Mouse (Mus musculus): Measurements from ENCODE around the gene Cnksr3. TPM values are rescaled to one million over a fixed set of nuclear protein-coding genes. Genes with fewer than 3 reads are reported as not detected.

Gene Cnksr3
- polyA plus RNA-seq, 1 experiment from 2014 or later: 8.4 TPM

DNA sequence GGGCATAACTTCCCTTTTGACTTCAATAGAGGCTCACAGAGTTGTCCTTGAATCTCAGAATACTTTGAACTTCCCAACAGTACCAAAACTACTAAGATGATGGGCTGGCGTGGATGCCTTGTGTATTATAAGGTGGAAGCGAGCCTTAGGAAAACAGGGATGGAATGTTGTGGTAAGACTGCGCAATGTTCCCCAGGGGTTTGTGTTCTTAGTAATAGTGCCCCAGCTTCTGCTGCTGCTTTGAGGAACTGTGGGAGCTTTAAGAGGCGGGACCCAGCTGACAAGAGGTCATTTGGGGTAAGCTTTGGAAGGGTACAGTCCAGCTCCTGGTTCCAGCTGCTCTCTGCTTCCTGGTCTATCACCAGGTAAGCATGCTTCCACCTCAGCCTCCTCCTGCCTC, 89.7 kb downstream of the Cnksr3 start:
- no peaks in the 10 kb centered on the region for H3K27me3 ChIP-seq (ENCODE audit: control insufficient read depth, insufficient read depth, low read length)
- H3K27ac ChIP-seq (ENCODE audit: low read length): no peak overlapping the region

DNA sequence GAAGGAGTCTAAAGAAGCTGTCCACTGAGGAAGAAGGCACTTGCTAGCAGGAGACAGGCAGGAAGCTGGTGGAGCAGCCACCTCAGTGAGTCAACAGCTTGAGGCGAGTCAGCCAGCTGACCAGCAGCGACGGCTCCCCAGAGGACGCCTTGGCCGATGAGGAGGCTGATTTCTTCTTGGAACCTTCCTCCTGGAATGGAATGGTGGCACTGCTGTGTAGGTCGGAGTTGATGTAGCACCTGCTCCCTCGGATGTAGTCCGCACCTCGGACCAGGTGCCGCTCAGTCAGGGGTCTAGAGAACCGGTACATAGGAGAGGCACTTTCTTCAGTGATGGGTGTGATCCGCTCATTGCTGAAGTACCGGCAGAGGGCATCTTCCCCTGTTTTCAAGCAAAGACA, 91.8 kb downstream of the Cnksr3 start:
- H3K4me2 ChIP-seq (ENCODE audit: low read depth, low read length): no peak overlapping the region
- H3K36me3 ChIP-seq (ENCODE audit: control insufficient read depth, insufficient read depth): peaks cover 11% of the 10 kb centered on the region
- no peaks in the 10 kb centered on the region for H3K27me3 ChIP-seq (ENCODE audit: control insufficient read depth, insufficient read depth, low read length)
- H3K27ac ChIP-seq (ENCODE audit: low read length): no peak overlapping the region
- H3K9ac ChIP-seq (ENCODE audit: low read length): no peak overlapping the region
- no peak for ATAC-seq (replicated peaks; ENCODE audit: extremely low read depth, insufficient read depth, low FRiP score)
- 92% methylated on average over 13 of the region's 13 CpGs for WGBS
- no peaks in the 10 kb centered on the region for H3K9me3 ChIP-seq (replicated peaks; ENCODE audit: control insufficient read depth, low read length)
- H3K4me1 ChIP-seq (ENCODE audit: control insufficient read depth, insufficient read depth, low read length): peaks cover 7% of the 10 kb centered on the region
- no peak overlapping the region for H3K4me3 ChIP-seq (ENCODE audit: low read length)

More for the DNA sequence above, 89.7 kb downstream of the Cnksr3 start:
- Histone ChIP-seq H3K4me1 (ENCODE audit: control insufficient read depth, insufficient read depth, low read length) (peaks cover 7% of the 10 kb centered on the region), H3K4me3 (ENCODE audit: low read length) (no peak overlapping the region), H3K36me3 (ENCODE audit: control insufficient read depth, insufficient read depth) (peaks cover 17% of the 10 kb centered on the region), H3K4me2 (ENCODE audit: low read depth, low read length) (no peak overlapping the region), H3K9ac (ENCODE audit: low read length) (no peak overlapping the region), H3K9me3 (replicated peaks; ENCODE audit: control insufficient read depth, low read length) (no peaks in the 10 kb centered on the region)
- no peak for ATAC-seq (replicated peaks; ENCODE audit: extremely low read depth, insufficient read depth, low FRiP score)
- 86% methylated on average over 4 of the region's 4 CpGs for WGBS

DNA sequence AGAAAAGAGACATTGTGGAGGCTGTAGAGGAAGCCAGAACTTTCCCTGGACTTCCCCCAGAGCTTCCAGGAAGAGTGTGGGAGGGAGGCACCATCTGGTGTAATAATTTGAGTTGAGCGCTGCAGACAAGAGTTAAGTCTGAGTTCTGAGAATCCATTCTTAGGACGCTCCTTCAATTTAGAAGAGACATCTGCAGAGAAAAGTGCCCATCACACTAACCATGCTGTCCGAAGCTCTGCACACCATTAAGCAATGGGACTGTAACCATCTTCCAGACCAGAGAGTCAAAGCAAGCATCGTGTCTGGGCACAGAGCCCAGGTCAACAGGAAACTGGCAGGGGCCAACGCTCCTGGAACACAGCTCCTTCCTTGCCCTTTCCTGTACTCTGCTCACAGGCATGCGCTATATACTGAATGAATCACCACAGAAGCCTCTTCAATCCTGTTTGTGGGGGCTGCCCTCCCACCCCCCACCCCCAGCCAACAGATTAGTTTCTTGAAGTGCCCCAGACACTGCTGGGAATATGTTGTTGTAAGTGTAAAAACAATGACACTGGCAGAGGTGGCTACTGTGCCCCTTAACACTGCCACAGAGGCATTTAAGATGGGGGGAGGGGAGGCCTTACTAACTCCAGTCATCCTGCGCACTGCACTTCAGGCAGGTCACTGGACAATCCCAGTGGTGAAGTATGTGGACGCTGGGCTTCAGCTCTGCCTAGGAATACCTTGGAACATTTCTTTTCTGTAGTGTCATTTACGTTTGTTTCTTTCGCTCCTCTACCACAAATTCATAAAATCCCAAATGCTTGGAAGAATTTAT, 93.6 kb downstream of the Cnksr3 start:
- Histone ChIP-seq H3K4me3 (ENCODE audit: low read length) (no peak overlapping the region), H3K9ac (ENCODE audit: low read length) (no peak overlapping the region), H3K4me2 (ENCODE audit: low read depth, low read length) (no peak overlapping the region; the same call in 1 of the 2 replicates), H3K27ac (ENCODE audit: low read length) (peak overlapping the region; percentile 61), H3K9me3 (replicated peaks; ENCODE audit: control insufficient read depth, low read length) (no peaks in the 10 kb centered on the region), H3K36me3 (ENCODE audit: control insufficient read depth, insufficient read depth) (peaks cover 9% of the 10 kb centered on the region), H3K27me3 (ENCODE audit: control insufficient read depth, insufficient read depth, low read length) (no peaks in the 10 kb centered on the region), H3K4me1 (ENCODE audit: control insufficient read depth, insufficient read depth, low read length) (peaks cover 7% of the 10 kb centered on the region)
- peak; percentile 87 for ATAC-seq (replicated peaks; ENCODE audit: extremely low read depth, insufficient read depth, low FRiP score)
- WGBS: 46% methylated on average over 10 of the region's 10 CpGs

- peaks cover 9% of the 10 kb centered on the region for H3K36me3 ChIP-seq (ENCODE audit: control insufficient read depth, insufficient read depth)
- 41% methylated on average over 7 of the region's 7 CpGs for WGBS
Observed at GRCm38 (mm10) chr10:7117785-7118184, 94.3 kb downstream of the Cnksr3 start.

GRCm38 (mm10) chr10:7114796-7115195, 97.2 kb downstream of the Cnksr3 start:
- WGBS: 83% methylated on average over 5 of the region's 5 CpGs
- Histone ChIP-seq H3K4me1 (ENCODE audit: control insufficient read depth, insufficient read depth, low read length) (peaks cover 7% of the 10 kb centered on the region), H3K4me2 (ENCODE audit: low read depth, low read length) (no peak overlapping the region), H3K9ac (ENCODE audit: low read length) (no peak overlapping the region), H3K27me3 (ENCODE audit: control insufficient read depth, insufficient read depth, low read length) (no peaks in the 10 kb centered on the region), H3K27ac (ENCODE audit: low read length) (no peak overlapping the region), H3K4me3 (ENCODE audit: low read length) (no peak overlapping the region), H3K36me3 (ENCODE audit: control insufficient read depth, insufficient read depth) (peaks cover 3% of the 10 kb centered on the region), H3K9me3 (replicated peaks; ENCODE audit: control insufficient read depth, low read length) (no peaks in the 10 kb centered on the region)
- no peak for ATAC-seq (replicated peaks; ENCODE audit: extremely low read depth, insufficient read depth, low FRiP score)

More at GRCm38 (mm10) chr10:7117785-7118184, 94.3 kb downstream of the Cnksr3 start:
- no peak overlapping the region for H3K4me3 ChIP-seq (ENCODE audit: low read length)
- no peak overlapping the region for H3K9ac ChIP-seq (ENCODE audit: low read length)
- ATAC-seq (replicated peaks; ENCODE audit: extremely low read depth, insufficient read depth, low FRiP score): no peak
- H3K27me3 ChIP-seq (ENCODE audit: control insufficient read depth, insufficient read depth, low read length): no peaks in the 10 kb centered on the region
- H3K4me1 ChIP-seq (ENCODE audit: control insufficient read depth, insufficient read depth, low read length): peaks cover 7% of the 10 kb centered on the region
- no peak overlapping the region for H3K4me2 ChIP-seq (ENCODE audit: low read depth, low read length)
- no peaks in the 10 kb centered on the region for H3K9me3 ChIP-seq (replicated peaks; ENCODE audit: control insufficient read depth, low read length)
- H3K27ac ChIP-seq (ENCODE audit: low read length): peak overlapping the region; percentile 61

- no peak for ATAC-seq (replicated peaks; ENCODE audit: extremely low read depth, insufficient read depth, low FRiP score)
- H3K9me3 ChIP-seq (replicated peaks; ENCODE audit: control insufficient read depth, low read length): no peaks in the 10 kb centered on the region
- H3K4me3 ChIP-seq (ENCODE audit: low read length): no peak overlapping the region
- WGBS: 88% methylated on average over 4 of the region's 4 CpGs
- peaks cover 3% of the 10 kb centered on the region for H3K36me3 ChIP-seq (ENCODE audit: control insufficient read depth, insufficient read depth)
- no peaks in the 10 kb centered on the region for H3K27me3 ChIP-seq (ENCODE audit: control insufficient read depth, insufficient read depth, low read length)
- H3K9ac ChIP-seq (ENCODE audit: low read length): no peak overlapping the region
- H3K27ac ChIP-seq (ENCODE audit: low read length): no peak overlapping the region
- peaks cover 5% of the 10 kb centered on the region for H3K4me1 ChIP-seq (ENCODE audit: control insufficient read depth, insufficient read depth, low read length)
- H3K4me2 ChIP-seq (ENCODE audit: low read depth, low read length): no peak overlapping the region
Observed at GRCm38 (mm10) chr10:7113747-7114146, 98.3 kb downstream of the Cnksr3 start.

DNA sequence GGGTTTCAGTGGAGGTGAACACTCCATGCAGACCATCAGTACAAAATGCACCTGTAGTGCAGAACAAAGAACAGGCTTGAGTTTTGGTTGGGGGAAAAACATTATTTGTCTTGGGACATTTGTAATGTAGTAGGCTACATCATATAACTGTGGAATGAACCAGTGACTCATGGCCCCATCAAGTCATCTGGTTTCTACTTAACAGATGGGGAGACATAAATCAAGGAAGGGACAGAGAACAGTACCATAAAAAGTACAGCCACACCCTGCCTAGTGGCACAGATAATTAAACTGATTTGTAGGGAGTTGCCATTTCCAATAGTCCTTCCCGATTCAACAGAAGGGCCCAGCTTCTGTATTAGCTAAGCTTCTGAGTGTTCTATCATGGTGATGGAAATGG, 98.9 kb downstream of the Cnksr3 start:
- Histone ChIP-seq H3K9ac (ENCODE audit: low read length) (no peak overlapping the region), H3K27ac (ENCODE audit: low read length) (no peak overlapping the region), H3K4me3 (ENCODE audit: low read length) (no peak overlapping the region), H3K27me3 (ENCODE audit: control insufficient read depth, insufficient read depth, low read length) (no peaks in the 10 kb centered on the region), H3K9me3 (replicated peaks; ENCODE audit: control insufficient read depth, low read length) (no peaks in the 10 kb centered on the region), H3K4me2 (ENCODE audit: low read depth, low read length) (no peak overlapping the region), H3K4me1 (ENCODE audit: control insufficient read depth, insufficient read depth, low read length) (no peaks in the 10 kb centered on the region), H3K36me3 (ENCODE audit: control insufficient read depth, insufficient read depth) (peaks cover 3% of the 10 kb centered on the region)
- WGBS: 93% methylated on average over 1 of the region's 1 CpGs
- no peak for ATAC-seq (replicated peaks; ENCODE audit: extremely low read depth, insufficient read depth, low FRiP score)

- WGBS: 70% methylated on average over 6 of the region's 6 CpGs
- no peak overlapping the region for H3K4me3 ChIP-seq (ENCODE audit: low read length)
- H3K9ac ChIP-seq (ENCODE audit: low read length): no peak overlapping the region
- ATAC-seq (replicated peaks; ENCODE audit: extremely low read depth, insufficient read depth, low FRiP score): no peak
- peaks cover under 1% of the 10 kb centered on the region; the same call in 1 of the 2 replicates for H3K36me3 ChIP-seq (ENCODE audit: control insufficient read depth, insufficient read depth)
- no peak overlapping the region for H3K4me2 ChIP-seq (ENCODE audit: low read depth, low read length)
- no peaks in the 10 kb centered on the region for H3K27me3 ChIP-seq (ENCODE audit: control insufficient read depth, insufficient read depth, low read length)
- no peak overlapping the region for H3K27ac ChIP-seq (ENCODE audit: low read length)
- H3K4me1 ChIP-seq (ENCODE audit: control insufficient read depth, insufficient read depth, low read length): no peaks in the 10 kb centered on the region
- peaks cover 3% of the 10 kb centered on the region; the same call in 1 of the 2 replicates for H3K9me3 ChIP-seq (replicated peaks; ENCODE audit: control insufficient read depth, low read length)
Observed at GRCm38 (mm10) chr10:7111462-7112000, 100.5 kb downstream of the Cnksr3 start.

DNA sequence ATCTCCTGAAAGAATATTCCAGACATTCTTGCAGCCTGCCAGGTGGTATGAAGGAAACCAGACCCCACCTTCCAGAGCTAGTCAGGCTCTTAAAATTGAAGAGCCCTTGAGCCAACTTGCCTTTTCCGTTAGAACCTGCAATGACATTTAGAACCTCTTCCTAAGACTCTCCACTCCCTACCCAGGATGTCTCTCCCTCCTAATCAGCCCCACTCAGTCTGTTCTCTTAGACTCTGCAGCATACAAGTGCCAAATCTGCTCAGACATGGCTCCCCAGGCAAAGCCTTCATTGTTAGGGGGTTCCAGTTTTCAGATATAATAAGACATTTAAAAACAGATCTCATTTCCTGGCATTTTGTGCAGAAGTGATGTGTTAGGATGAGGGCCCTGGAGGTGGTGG, 108.2 kb downstream of the Cnksr3 start:
- 22% methylated on average over 1 of the region's 1 CpGs for WGBS
- H3K27ac ChIP-seq (ENCODE audit: low read length): no peak overlapping the region
- H3K4me2 ChIP-seq (ENCODE audit: low read depth, low read length): no peak overlapping the region
- ATAC-seq (replicated peaks; ENCODE audit: extremely low read depth, insufficient read depth, low FRiP score): no peak
- H3K9ac ChIP-seq (ENCODE audit: low read length): no peak overlapping the region
- H3K4me3 ChIP-seq (ENCODE audit: low read length): no peak overlapping the region
- H3K27me3 ChIP-seq (ENCODE audit: control insufficient read depth, insufficient read depth, low read length): no peaks in the 10 kb centered on the region
- no peaks in the 10 kb centered on the region for H3K36me3 ChIP-seq (ENCODE audit: control insufficient read depth, insufficient read depth)
- peaks cover 3% of the 10 kb centered on the region; the same call in 1 of the 2 replicates for H3K9me3 ChIP-seq (replicated peaks; ENCODE audit: control insufficient read depth, low read length)
- no peaks in the 10 kb centered on the region for H3K4me1 ChIP-seq (ENCODE audit: control insufficient read depth, insufficient read depth, low read length)

Data from heart, embryonic 16.5 days (tissue).